Mouse (Mus musculus): ENCODE results near the gene Arhgdib.

DNA sequence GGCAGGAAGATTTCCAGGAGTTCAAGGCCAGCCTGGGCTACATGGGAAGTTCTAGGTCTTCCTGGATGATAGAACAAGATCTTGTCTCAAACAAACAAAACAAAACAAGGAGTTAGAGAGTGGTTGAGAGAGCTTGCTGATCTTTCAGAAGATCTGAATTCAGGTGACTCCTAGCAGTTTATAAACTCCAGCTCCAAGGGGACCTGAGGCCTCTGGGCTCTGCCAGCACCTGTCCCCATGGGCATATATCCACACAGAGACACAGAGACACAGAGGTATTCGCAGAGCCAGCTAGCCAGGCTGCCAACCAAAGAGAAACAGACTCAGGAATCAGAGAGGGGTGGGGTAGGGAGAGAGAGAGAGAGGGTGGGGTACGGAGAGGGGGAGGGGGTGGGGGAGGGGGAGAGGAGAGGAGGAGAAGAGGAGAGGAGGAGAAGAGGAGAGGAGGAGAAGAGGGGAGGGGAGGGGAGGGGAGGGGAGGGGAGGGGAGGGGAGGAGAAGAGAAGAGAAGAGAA is 28.9 kb downstream of the Arhgdib start:
- no peak for TF ChIP-seq CTCF (conservative IDR thresholded peaks at IDR 0.05; ENCODE audit: low read length)
- TF ChIP-seq POU5F1 (IDR thresholded peaks at IDR 0.05; ENCODE audit: borderline replicate concordance, low read length): no peak
